Mouse (Mus musculus): Measurements from ENCODE around the gene Camkk2.

The Camkk2 gene

GRCm38 (mm10) chr5:122700109-122700836 is 78.9 kb downstream of the Camkk2 start:
- no peak for DNase-seq (ENCODE audit: low read depth, low spot score)

DNA sequence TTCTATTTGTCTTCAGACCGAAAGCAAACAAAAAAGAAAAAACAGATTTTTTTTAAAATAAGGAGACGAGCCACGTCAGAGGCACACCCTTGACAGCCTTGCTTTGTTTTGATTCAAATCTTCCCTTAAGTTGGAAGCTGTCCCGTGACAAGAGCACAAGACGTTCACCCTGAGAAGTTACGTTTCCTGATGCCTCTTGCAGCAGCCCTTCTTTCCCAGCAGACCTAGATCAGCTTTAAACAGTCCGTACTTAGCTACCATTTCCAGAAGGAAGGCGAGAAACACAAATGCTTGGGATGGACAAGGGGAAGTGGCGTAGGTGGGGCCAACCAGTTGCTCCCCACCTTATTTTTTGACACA is 80.5 kb downstream of the Camkk2 start:
- DNase-seq (ENCODE audit: low read depth, low spot score) = no peak

DNA sequence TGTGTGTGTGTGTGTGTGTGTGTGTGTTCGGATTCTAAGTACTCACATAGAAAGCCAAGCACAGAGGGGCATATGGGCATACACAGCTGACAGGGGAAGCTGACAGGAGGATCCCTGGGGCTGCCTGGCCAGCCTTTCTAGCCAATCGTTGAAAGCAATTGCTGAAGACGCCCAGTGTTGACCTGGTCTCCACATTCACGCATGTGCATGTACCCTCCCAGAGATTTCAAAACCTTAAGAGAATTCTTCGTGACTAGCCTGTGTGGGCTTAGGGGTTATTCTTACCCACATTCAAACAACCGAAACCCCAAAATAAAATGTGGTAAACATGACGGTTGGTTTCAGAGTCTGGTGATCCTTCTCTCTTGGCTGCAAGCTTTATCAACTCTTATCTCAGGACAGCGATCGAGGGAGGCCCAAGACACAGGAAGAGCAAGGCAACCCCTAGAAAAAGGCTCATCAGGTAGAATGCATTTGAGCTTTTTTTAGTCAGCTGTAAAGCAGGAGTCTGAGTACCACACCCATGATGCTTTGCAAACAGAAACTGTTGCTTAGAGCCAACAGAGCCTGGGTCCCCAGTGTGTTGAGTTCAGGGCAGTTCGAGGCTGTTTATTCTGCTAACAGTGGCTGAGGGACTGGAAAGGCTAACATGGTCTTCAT is 81.0 kb downstream of the Camkk2 start:
- DNase-seq (ENCODE audit: low read depth, low spot score) = no peak

DNA sequence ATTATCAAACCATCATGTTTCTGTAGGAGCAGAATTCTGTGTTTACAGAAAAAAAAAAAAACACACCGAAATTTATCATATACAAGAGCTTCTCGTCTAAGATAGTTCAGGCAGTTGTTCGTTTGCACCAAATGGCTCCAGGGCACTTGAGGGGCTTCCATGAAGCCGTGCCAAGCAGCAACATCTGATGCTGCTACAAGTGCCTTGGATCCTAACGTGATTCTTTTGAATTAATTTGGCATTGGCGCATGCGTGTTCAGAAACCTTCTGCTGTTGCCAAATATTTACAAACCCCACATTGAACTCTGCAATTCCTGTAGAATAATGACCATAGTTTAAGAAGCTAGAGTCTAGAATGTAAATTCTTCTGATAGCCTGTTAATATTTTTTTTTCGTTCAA is 83.7 kb downstream of the Camkk2 start:
- no peak for DNase-seq (ENCODE audit: low read depth, low spot score)

DNA sequence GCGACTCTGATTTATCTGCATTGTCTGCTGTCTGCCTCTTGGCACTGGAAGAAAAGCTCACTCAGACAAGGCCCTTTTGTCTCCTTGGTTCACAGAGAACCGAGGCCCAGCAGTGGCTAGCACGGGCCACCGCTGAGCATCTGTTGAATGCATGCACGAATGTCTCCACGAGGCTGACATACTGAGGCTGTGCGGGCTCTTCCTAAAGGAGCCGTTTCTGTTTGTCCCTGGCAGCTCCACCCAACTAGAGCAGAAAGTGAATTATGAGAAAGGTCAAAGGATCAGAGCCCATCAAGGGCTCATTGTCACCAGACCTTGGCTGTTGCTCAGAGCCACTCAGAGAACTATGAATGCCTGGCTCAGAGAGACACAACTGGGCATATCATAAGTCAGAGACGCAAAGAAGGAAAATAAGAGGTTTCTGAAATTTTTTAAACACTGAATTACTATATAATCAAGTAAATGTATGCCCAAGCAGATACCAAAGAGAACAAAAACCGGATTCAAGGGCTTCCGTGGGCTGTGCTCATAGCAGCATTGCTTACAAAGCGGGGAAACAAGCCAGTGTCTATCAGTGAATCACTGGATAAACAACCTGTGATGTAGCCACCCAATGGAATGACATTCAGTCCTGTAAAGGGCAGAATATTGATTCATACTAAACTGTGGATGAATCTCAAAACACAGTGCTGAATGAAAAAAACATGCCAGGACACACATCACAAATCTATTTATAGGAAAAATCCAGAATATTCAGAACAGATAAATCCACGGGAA is 85.6 kb downstream of the Camkk2 start:
- no peak for DNase-seq (ENCODE audit: low read depth, low spot score)

DNA sequence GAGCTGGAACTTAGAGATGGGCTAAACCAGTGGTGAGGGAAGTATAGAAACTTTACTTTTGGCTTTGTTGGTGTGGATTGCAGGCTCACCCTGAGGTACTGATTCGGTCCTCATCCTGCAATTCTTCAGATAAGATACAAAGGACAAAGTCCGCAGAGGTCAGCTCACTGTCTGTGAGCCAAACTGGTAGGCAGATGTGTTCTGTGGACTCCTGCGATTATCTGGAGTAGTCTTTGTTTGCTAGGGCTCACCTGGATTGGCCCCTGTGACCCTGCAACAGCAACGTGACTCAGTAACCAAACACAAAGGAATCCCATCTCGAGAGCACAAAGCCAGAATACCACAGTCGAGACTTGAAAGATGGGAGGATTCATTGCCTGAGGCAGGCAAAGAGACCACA is 88.7 kb downstream of the Camkk2 start:
- DNase-seq (ENCODE audit: low read depth, low spot score) = no peak

DNA sequence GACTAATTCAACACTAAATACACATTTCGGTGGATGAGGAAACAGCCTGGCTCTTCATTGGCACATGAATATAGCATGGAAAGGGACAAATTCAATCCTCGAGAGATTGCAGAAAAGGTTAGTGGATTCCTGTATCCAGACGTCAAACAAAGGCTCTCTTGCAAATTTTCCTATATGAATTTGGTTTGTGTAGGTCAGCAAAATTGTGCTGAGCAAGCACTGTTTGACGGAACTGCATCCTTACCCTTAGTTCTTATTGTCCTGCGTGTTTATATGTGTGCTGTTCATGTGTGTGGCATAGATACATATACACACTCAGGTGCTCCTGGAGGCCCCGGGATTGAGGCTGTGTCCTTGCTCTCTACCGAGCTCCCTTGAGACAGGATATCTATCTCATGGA is 90.1 kb downstream of the Camkk2 start:
- no peak for DNase-seq (ENCODE audit: low read depth, low spot score)

DNA sequence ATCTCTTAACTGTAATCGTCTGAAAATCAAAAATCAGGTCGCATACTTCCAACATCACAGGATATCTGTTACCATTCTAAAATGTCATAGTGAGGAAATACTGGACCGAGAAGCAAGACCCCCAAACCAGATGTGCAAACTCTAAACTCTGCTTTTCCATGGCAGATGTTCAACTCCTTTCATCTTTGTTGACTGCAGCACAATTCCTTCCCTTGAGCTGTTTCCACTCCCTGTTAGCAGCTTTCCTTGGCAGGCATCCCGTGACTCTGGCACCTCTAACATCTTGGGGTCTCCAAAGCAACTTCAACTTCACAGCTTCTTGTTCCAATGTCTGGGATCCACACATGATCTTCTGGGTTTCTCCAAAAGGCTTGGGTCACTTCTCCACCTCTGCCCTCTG is 91.8 kb downstream of the Camkk2 start:
- no peak for DNase-seq (ENCODE audit: low read depth, low spot score)

DNA sequence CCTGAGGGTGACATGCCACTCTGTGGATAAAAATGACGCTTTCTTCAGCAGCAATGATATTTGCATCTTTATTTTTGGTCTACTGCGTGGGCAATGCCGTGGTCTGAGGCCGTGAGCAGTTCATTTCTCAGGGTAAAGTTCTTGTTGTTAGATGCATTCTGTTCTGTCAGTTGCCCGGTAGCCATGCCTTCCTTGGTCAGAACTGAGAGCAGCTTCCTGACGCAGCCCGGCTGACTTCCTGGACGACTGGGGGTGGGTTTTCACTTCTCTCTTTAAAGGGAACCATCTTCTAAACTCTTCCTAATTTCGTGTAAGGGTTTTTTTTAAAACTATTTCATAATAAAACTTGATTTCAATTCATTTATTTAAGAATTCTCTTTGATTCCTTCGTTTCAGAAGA is 95.3 kb downstream of the Camkk2 start:
- DNase-seq (ENCODE audit: low read depth, low spot score) = no peak

DNA sequence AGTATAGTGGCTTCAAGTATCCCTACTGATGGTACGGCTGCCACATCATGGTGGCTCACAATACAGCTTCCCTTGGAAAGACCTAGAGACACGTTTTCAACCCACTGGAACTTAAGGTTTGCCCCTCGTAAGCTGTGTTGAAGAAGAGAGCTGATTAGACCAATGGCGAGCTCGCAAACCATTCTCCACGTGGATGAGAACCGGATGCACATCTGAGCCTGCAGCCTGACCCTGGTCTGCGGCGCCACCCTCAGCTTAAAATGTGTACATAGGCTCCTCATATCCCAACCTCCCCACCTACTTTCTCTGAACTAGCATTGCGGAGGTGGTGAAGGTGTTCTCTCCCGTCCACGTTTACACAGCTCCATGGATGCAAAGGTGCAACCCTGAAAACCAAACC is 97.9 kb downstream of the Camkk2 start:
- DNase-seq (ENCODE audit: low read depth, low spot score) = no peak
